38 mouse cellular contexts compared by ENCODE assay signal in the genomic region with DNA sequence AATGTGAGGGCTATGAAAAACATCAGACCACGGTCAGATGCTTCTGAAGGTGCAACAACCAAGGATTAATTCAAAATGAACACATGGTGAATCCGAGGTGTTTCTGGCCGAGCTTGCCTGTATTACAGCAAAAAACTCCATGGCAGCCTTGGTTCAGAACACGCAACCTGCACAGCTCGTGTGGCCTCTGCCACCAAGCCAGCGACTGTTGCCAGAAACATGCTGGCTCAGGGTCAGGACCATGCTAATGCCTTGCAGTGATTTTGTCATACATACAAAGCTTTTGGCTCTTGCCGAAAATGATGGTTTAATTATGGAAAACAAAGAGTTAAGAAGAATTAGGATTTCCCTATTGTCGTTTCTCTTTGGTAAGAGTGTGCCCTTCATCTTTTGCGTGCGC. TPM values are rescaled to one million over a fixed set of nuclear protein-coding genes. Genes with fewer than 3 reads are reported as not detected.
"Had no signal": no experiment of that assay in that cellular context is flagged by ENCODE, and none has a peak within 500 bp of the region (broad histone marks: within the 10 kb centered on the region; RNA-seq: fewer than 3 reads in every experiment).

No protein-coding gene starts in this region.

- DNase-seq: heart, postnatal 10 days; heart, postnatal 14 days; heart, postnatal 36 days; heart, postnatal 4 days; kidney, adult 11 months; kidney, adult 18-20 months; kidney, adult 2 months; kidney, adult 8-10 months; kidney, adult 9 months; kidney, postnatal 10 days; kidney, postnatal 14 days; kidney, postnatal 25 days; kidney, postnatal 36 days; kidney, postnatal 4 days; layer of hippocampus, adult 9-11 months; layer of hippocampus, postnatal 36 days had no signal

- H3K27ac ChIP-seq: heart, embryonic 13.5 days; heart, embryonic 15.5 days; hindbrain, embryonic 10.5 days; hindbrain, embryonic 12.5 days; hindbrain, embryonic 13.5 days; hindbrain, embryonic 14.5 days; hindbrain, embryonic 15.5 days; hindbrain, postnatal 0 days; intestine, embryonic 15.5 days; kidney, embryonic 15.5 days; kidney, postnatal 0 days; layer of hippocampus, adult 2 months; left cerebral cortex, adult 2 months had no signal

- H3K4me3 ChIP-seq: heart, embryonic 12.5 days; heart, embryonic 13.5 days; heart, embryonic 15.5 days; hindbrain, embryonic 10.5 days; hindbrain, embryonic 12.5 days; hindbrain, embryonic 13.5 days; hindbrain, embryonic 15.5 days; intestine, embryonic 15.5 days; kidney, embryonic 15.5 days; layer of hippocampus, adult 2 months; left cerebral cortex, adult 2 months had no signal

- H3K9ac ChIP-seq: heart, embryonic 12.5 days; heart, embryonic 13.5 days; heart, embryonic 15.5 days; hindbrain, embryonic 12.5 days; hindbrain, embryonic 13.5 days; hindbrain, embryonic 14.5 days; hindbrain, embryonic 15.5 days; intestine, embryonic 15.5 days; kidney, embryonic 15.5 days had no signal

- H3K4me1 ChIP-seq: heart, embryonic 12.5 days; hindbrain, embryonic 12.5 days had no signal

- ATAC-seq: hindbrain, embryonic 16.5 days; hindbrain, postnatal 0 days; inflammation-experienced regulatory T-cells, adult 6 months; intestine, embryonic 15.5 days; intestine, embryonic 16.5 days; intestine, postnatal 0 days had no signal

- H3K4me2 ChIP-seq: heart, embryonic 12.5 days; heart, embryonic 13.5 days; heart, embryonic 15.5 days; hindbrain, embryonic 12.5 days; hindbrain, embryonic 13.5 days; hindbrain, embryonic 14.5 days; hindbrain, embryonic 15.5 days; intestine, embryonic 15.5 days; kidney, embryonic 15.5 days had no signal

- H3K9me3 ChIP-seq: heart, embryonic 12.5 days; heart, embryonic 13.5 days; heart, embryonic 15.5 days; hindbrain, embryonic 10.5 days; hindbrain, embryonic 12.5 days; hindbrain, embryonic 13.5 days; hindbrain, embryonic 15.5 days; intestine, embryonic 15.5 days; kidney, embryonic 15.5 days had no signal

- H3K27me3 ChIP-seq: heart, embryonic 12.5 days; heart, embryonic 13.5 days; heart, embryonic 15.5 days; hindbrain, embryonic 12.5 days; hindbrain, embryonic 13.5 days; hindbrain, embryonic 15.5 days; intestine, embryonic 15.5 days; kidney, embryonic 15.5 days had no signal

RNA-seq across cellular contexts. Expression of gene Capn11, which starts 8.9 kb away (rescaled TPM):
- total RNA-seq: heart, postnatal 10 days; heart, postnatal 25 days; heart, postnatal 36 days had no signal
- polyA plus RNA-seq: heart, postnatal 0 days; inflammation-experienced regulatory T-cells, adult 6 months; intestine, embryonic 14.5 days; intestine, postnatal 0 days; kidney, embryonic 14.5 days; kidney, postnatal 0 days had no signal
